Mouse (Mus musculus) brain, embryonic 14.5 days (tissue): ENCODE measurements around the gene Canx. TPM values are rescaled to one million over a fixed set of nuclear protein-coding genes. Genes with fewer than 3 reads are reported as not detected.
A peak's percentile ranks its signal among the peaks of the same experiment; 100 is the strongest.
"Not testable (repeated sequence)": the region's sequence is repeated elsewhere in the genome, so short reads cannot be mapped to it uniquely, and the experiment has no call there.

ENCODE experiments used
- DNase-seq: peaks from one replicate; pipeline ENCODE4 v3.0.0-alpha.2; 2011; ENCODE audit warnings: low read depth
- CTCF ChIP-seq: fragments of 200-500 bp; IDR thresholded peaks from 2 replicates; pipeline ENCODE4 v1.5.1; 2012; ENCODE audit warnings: inconsistent platforms, mild to moderate bottlenecking, moderate library complexity, borderline replicate concordance; ENCODE audit not compliant: insufficient read depth, insufficient read length; ENCODE audit errors: extremely low read depth
- POLR2A ChIP-seq: fragments of 200-500 bp; IDR thresholded peaks from 2 replicates; pipeline ENCODE4 v1.6.1; 2012; ENCODE audit warnings: mild to moderate bottlenecking, inconsistent platforms, borderline replicate concordance; ENCODE audit not compliant: poor library complexity, insufficient read depth, insufficient read length, severe bottlenecking; ENCODE audit errors: extremely low read depth
- polyA plus RNA-seq: library from polyadenylated mRNA; depleted of rRNA; stranded (reverse); fragments of >200 nt; gene quantifications from 2 replicates; pipeline ENCODE4 v1.2.3, GENCODE M21; 2012; rRNA removed

The Canx gene
- polyA plus RNA-seq: 111 and 173 TPM in 2 replicates

DNA sequence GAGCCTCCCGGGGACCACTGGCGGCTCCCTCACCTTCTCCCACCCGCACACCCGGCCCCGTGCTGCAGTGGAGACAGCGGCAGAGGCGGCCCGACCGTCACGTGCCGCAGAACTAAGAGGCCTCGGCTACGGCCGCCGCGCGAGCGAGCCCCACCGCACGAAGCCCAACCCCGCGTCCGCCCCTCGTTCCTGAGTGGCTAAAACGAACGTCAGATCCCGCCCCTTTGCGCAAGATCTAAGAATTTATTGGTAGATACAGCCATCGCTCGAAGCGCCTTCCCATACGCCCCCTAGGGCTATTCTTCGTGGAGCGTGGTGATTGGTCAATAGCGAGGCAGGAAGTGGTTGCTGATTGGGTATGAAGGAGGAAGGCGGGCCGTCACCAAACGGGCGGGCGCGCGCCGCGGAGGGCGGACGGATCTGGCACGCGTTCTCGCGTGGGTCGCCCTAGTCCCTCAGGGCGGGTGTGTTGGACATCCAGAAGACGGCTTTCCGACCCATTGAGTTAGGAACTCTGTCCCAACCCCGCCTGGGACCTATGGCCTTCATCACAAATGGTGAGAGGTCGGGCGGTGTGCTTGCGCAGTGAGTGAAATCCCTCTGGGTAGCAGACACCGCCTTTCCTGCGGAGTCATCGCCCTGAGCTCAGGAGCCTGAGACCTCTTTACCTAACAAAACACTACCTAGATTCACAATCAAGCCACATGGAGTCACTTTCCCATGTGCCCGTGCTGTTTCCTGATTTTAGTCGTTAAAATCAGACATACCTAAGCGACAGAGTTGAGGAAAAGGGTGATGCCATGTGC is at the start of gene Canx:
TSS of gene Canx (minus strand) at position 178 of the 806 bp plus-strand sequence.
- DNase-seq: peak; percentile 100
- TF ChIP-seq POLR2A: peak; percentile 97
- no peak for TF ChIP-seq CTCF

GRCm38 (mm10) chr11:50374286-50375015 is 49.0 kb upstream of the Canx start:
- DNase-seq: no peak
- TF ChIP-seq POLR2A (no peak), CTCF (no peak)

DNA sequence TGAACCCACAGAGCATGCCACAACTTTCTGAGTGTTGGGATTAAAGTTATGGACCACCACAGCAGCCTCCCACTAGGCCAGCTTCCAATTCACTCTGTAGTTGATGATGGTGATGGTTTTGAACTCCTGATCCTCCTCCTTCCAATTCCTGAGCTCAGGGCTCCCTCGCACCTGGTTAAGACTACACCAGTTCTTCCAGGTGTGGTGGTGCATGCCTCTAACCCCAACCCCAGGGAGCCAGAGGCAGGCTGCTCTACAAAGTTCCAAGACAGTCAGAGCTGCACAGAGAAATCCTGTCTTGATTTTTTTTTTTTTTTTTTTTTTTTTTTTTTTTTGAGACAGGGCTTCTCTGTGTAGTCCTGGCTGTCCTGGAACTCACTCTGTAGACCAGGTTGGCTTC is 48.1 kb upstream of the Canx start:
- no peak for DNase-seq
- TF ChIP-seq CTCF (no peak), POLR2A (no peak)

GRCm38 (mm10) chr11:50373086-50373485 is 47.6 kb upstream of the Canx start:
- no peak for DNase-seq
- TF ChIP-seq POLR2A: no peak
- no peak for TF ChIP-seq CTCF

- no peak for TF ChIP-seq POLR2A
- TF ChIP-seq CTCF: no peak
- DNase-seq: no peak
These were observed 46.4 kb upstream of the Canx start for GRCm38 (mm10) chr11:50371911-50372310.

GRCm38 (mm10) chr11:50371399-50371841 is 45.9 kb upstream of the Canx start:
- TF ChIP-seq CTCF (peak; percentile 55; the same call in 1 of the 2 replicates), POLR2A (peak; percentile 32; the same call in 1 of the 2 replicates)
- DNase-seq: peak; percentile 88

DNA sequence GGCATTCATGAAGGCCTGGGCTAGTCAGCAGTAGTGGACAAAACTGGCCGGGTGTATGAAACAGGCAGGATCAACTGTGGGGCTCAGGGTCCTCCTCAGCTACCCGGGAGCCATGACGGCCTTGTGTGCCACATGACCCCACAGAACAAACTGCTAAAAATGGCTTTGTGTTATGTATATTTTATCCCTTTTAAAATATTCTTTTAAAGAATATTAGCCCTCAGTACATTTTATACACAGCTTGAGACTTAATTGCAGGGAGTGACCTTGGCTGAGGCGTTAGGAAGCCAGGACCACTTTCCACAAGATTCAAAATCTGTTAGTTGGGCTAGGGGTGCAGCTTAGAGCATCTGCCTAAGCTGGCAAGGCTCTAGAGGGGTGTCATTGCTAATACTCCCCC is 45.5 kb upstream of the Canx start:
- DNase-seq: no peak
- TF ChIP-seq POLR2A: no peak

- no peak for TF ChIP-seq CTCF
- no peak for TF ChIP-seq POLR2A
These were observed 44.0 kb upstream of the Canx start for GRCm38 (mm10) chr11:50369360-50369911.

DNA sequence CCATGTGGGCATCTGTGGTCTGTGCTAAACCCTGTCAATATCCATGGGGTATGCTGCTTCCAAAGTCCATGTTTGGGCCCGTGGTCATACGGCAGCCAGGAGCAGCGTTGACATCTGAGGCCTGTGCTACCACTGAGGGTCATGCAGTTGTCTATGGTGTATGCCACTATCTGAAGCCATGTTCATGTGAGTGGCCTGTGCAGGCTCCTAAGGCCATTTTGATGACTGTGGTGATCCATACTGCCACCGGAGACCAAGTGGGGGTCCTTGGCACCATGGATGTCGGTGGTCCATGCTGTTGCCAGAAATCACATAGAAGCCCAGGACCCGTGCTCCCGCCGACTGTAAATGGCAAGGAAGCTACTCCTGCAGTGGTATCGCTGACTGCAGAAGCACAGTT is 42.1 kb upstream of the Canx start:
- TF ChIP-seq CTCF: no peak
- no peak for TF ChIP-seq POLR2A
- no peak for DNase-seq

More at GRCm38 (mm10) chr11:50369360-50369911, 44.0 kb upstream of the Canx start:
- DNase-seq: no peak

- TF ChIP-seq POLR2A (no peak), CTCF (no peak)
- DNase-seq: no peak
These were observed 39.8 kb upstream of the Canx start for GRCm38 (mm10) chr11:50365322-50365721.

GRCm38 (mm10) chr11:50364548-50364947 is 39.1 kb upstream of the Canx start:
- TF ChIP-seq POLR2A: no peak
- TF ChIP-seq CTCF: peak; percentile 82; the same call in 1 of the 2 replicates
- DNase-seq: peak; percentile 92

- not testable (repeated sequence) for DNase-seq
These were observed 35.8 kb upstream of the Canx start for GRCm38 (mm10) chr11:50361282-50361681.
